Mouse (Mus musculus) urinary bladder, postnatal 25 days (tissue): ENCODE data around the gene Rhbdd3.
A peak's percentile ranks its signal among the peaks of the same experiment; 100 is the strongest.

ENCODE experiments used
- DNase-seq: peaks from one replicate; pipeline ENCODE4 v3.0.0; 2022; ENCODE audit warnings: low spot score

The Rhbdd3 gene

GRCm38 (mm10) chr11:5129035-5129480 is 30.3 kb downstream of the Rhbdd3 start:
- DNase-seq, result no peak

GRCm38 (mm10) chr11:5130111-5130665 is 31.5 kb downstream of the Rhbdd3 start:
- DNase-seq, result no peak

GRCm38 (mm10) chr11:5132751-5133150 is 34.0 kb downstream of the Rhbdd3 start:
- no peak for DNase-seq

GRCm38 (mm10) chr11:5135914-5136313 is 37.2 kb downstream of the Rhbdd3 start:
- DNase-seq, result no peak

DNA sequence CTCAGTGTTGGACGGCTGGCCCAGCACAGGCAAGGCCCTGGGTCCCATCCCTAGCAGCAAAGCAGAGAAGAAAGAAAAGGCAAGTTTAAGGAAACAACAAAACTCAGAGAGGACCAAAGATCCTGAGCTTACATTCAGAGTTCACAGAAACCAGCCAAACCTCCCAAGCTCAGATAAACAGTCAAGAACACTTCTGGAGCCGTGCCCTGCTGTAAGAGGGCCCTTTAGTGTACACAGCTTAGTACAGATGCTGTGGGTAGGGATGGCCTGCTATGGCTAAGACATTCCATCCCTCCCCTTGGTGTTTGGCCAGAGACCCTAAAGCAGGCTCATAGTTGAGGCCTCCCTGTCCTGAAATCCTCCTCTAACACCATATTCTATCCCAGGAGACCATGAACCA is 39.9 kb downstream of the Rhbdd3 start:
- DNase-seq, result no peak

- DNase-seq, result no peak
Observed at GRCm38 (mm10) chr11:5139372-5139771, 40.6 kb downstream of the Rhbdd3 start.

- DNase-seq, result peak; percentile 81
Observed at GRCm38 (mm10) chr11:5140619-5141018, 41.9 kb downstream of the Rhbdd3 start.

GRCm38 (mm10) chr11:5141252-5141651 is 42.5 kb downstream of the Rhbdd3 start:
- no peak for DNase-seq

DNA sequence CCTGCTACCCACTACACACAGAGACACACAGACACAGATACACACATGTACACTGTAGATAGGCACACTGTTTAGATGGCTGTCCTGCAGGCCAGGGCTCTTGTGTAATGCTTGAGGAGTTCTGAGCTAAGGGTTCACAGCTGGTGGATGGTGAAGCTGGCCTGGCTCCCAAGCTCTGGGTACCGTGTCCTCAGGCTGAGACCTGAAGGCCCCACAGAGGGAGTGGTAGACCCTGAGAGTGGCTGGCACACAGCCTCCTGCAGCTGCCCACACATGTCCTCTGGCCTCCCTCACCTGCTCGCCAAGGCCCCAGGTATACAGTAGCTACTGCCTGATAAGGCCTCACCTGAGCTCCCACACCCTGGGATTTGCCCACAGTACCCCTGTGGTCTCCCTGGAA is 43.2 kb downstream of the Rhbdd3 start:
- DNase-seq, result no peak

GRCm38 (mm10) chr11:5145600-5145999 is 46.9 kb downstream of the Rhbdd3 start:
- DNase-seq, result no peak

DNA sequence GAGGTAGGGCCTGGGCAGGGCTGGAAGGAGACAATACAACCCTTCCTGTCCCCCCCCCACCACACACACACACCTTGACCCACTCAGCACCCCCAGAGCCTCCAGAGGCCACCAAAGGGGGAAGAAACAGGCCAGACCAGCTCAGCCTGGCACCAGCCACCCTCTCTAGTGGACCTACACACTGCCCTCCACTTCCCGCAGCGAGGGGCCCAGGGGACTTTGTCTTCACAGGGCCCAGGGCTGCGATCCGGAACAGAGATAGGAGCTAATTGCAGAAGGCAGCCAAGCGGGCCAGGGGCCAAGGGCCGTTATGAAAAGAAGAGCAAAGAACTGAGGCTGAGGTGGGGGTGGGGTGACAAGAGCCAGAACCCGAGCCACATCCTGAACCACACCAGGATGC is 50.5 kb downstream of the Rhbdd3 start:
- DNase-seq, result no peak

DNA sequence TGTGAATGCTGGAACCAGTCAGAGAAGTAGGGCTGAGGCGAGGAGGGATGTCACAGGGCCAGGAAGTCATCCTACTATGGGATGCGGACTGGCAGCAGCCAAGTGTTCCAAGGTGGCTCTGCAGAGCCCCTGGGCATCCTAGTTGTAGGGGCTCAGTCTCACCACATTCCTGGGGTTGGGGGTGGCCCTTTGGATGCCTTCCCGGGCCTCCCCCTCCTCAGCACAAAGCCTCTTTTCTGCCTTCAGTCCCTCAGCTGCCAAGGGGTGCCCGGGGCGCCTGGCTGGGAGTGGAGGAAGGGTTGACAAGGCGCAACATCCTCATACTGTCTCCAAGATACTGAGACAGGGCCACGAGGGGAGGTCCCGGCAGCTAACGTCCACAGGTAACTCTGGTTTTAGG is 51.2 kb downstream of the Rhbdd3 start:
- no peak for DNase-seq

GRCm38 (mm10) chr11:5150416-5151246 is 51.9 kb downstream of the Rhbdd3 start:
- no peak for DNase-seq

- no peak for DNase-seq
Observed at GRCm38 (mm10) chr11:5151247-5151630, 52.5 kb downstream of the Rhbdd3 start.

- DNase-seq, result no peak
Observed at GRCm38 (mm10) chr11:5151680-5152337, 53.1 kb downstream of the Rhbdd3 start, which contains the start of gene Emid1. Emid1 (minus strand) TSS chr11:5152257.

DNA sequence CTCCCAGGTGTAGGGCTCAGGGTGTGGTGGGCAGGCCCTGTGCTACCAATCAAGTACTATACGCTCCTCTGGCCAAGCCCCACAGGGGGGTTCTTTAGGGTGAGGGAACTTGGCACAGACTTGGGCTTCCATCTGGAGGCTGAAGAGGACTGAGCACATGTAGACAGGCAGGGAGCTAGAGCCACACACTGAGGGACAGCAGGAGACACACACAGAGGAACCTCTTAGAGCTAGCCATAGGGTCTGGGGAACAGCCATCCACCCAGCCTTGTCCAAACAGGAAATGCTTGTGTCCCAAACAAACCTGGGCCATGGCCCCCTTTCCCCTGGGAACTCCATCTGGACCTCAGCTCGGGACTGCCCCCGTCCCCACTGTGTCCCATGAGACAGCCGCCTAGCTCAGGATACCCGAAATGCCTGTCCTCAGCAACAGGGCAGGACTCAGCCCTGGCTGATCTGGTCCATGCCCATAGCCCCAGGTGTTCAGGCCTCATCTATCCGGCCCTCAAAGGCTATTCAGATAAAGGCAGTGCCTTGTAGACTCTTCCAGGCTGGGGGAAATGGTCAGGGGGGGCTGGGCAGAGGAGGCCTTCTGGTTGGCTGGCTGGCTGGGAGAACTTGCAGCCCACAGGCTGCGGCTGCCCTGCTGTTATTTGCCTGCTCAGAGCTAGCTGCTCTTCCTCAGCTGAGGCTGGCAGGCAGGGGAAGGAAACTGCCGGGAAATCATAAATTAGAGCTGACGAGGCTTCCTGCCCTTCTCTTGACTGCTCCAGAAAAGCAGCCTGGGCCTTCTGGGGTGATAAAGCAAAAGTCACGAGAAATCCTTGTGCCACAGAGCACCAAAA is 56.5 kb downstream of the Rhbdd3 start:
- no peak for DNase-seq
